Mouse (Mus musculus): ENCODE measurements around the gene Tmem87b. TPM values are rescaled to one million over a fixed set of nuclear protein-coding genes. Genes with fewer than 3 reads are reported as not detected.

Gene Tmem87b
- total RNA-seq, 2 experiments from 2014 or later, result 6.0 to 12.9 TPM

DNA sequence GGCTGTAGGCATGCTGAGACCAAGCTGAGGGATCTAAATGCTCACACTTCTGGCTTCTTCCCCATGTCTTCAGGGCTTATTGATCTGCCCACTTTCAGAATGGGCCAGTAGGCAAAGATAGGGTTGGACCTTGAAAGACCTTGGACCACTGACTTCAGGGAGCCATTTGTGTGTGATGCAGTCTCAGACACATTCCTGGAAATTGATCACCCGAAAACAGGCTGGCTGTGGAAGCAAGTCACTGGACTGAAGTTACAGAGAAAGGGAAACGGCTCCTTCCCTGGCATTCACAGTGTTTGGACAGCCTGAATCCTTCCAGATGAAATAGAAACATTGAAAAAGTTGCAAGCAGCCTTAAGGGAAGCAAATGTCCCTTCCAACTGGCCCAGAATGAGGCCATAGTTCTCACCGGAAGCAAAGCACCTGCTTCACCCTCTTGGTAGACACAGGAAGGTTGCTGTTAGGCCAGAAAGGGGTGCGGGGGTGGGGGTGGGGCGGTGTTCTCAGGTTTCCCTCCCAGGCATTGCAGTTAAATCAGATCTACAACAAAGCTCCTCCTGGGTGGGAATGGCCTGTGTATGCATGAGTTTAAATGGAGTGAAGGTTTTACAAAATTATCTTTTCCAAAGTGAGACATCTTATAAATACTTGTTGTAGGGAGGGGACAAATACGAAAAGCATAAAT, 70.1 kb downstream of the Tmem87b start:
- no peak for ATAC-seq (ENCODE audit: poor library complexity, severe bottlenecking)

DNA sequence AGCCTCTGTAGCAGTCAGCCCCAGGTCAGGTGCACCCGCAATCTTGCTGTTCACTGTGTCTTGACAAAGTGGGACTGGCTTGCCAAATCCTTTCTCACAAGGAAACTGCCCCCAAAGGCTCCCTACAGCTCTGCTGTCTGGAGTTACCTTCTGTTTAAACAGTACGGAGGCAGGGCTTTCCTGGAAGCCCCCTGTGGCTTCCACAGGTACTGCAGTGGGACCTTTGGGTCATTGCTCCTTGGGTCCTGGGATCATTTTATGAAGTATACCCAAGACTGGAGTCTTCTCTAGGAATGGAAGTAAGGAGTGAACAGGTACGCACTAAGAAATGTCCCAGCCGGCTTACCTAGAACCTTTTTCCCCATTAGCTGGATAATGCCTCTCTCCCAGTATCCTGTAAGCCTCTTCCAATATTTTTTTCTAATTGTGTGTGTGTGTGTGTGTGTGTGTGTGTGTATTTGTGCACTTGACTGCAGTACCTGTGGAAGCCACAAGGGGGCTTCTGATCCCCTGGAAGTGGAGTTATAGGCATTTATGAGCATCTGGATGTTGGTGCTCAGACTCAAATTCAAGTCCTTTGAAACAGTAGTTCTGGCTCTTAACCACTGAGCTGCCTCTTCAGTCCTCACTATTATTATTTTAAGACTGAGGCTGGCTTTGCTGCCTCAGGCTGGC, 72.9 kb downstream of the Tmem87b start:
- no peak for ATAC-seq (ENCODE audit: poor library complexity, severe bottlenecking)

DNA sequence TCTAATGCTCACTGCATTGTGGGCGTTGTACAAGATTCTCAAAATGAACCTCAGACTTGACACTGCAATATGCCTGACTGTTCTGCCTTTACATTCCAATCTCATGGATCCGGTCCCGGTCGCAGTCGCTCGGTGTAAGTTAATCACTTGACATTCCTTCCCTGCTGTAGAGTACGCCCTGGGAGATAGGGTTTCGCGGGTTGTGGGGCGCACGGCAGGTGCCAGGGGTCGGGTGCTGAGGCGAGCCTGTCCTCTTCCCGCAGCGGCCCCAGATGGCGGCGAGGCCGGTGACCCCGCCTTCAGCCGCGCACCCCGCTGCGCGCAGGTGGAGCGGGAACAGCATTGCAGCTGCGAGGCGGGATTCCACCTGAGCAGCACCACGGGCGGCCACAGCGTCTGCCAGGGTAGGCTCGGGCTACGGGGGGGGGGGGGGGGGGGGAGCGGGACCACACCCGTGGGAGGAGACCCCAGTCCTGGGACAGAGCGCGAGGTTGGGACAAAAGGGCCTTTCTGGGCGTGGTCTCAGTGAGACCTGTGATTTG, 74.3 kb downstream of the Tmem87b start:
- no peak for ATAC-seq (ENCODE audit: poor library complexity, severe bottlenecking)

DNA sequence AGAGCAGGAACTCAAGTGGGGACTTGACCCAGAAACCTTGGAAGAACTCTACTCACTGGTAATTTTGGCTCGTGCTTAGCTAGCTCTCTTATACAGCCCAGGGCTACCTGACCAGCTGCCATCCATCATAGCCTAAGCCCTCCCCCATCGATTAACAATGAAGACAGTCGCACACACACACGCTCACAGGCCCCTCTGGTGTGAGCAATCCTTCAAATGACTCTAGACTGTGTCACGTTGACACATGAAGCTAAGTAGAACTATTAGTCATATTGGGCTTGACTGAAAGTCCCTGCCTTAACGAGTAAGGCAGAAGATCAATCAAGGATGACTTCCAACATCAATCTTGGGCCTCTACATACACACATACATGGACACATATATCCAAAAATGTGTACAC, 84.9 kb downstream of the Tmem87b start:
- ATAC-seq (ENCODE audit: poor library complexity, severe bottlenecking), result no peak

DNA sequence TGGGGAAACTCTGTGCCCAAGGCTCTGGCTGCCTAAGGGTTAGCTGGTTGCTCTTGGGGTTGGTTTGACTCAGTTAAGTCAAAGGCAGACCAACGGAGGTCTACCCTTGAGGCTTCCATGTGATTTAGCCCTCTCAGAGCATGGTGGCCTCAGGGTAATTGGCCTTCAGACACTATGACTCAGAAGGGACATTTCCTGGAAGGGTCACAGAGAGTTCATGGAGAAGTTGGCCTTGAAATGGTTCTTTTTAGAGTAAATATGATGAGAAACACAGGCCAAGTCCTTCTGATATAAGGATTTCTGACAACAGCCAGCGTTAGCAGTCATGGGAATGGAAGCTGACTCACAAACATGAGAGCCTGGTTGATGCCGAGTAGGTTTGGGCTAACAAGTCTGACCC, 85.7 kb downstream of the Tmem87b start:
- ATAC-seq (ENCODE audit: poor library complexity, severe bottlenecking), result no peak

Other genes starting within 250 kb of the Tmem87b start
- not detected in 2 replicates for gene Spdye4c, start 226.9 kb upstream of the Tmem87b start, total RNA-seq (2015)
- not detected in 2 replicates for gene Spdye4c, start 226.9 kb upstream of the Tmem87b start, total RNA-seq (2017)
- 53.6 and 63.7 TPM in 2 replicates for gene Anapc1, start 130.7 kb upstream of the Tmem87b start, total RNA-seq (2015)
- 56.1 and 72.0 TPM in 2 replicates for gene Anapc1, start 130.7 kb upstream of the Tmem87b start, total RNA-seq (2017)
- gene Mertk, start 119.2 kb upstream of the Tmem87b start, total RNA-seq (2015), result 0.68 and 1.3 TPM in 2 replicates
- gene Mertk, start 119.2 kb upstream of the Tmem87b start, total RNA-seq (2017), result 0.33 and 1.0 TPM in 2 replicates
- not detected in 2 replicates for gene Fbln7, start 44.9 kb downstream of the Tmem87b start, total RNA-seq (2015)
- gene Fbln7, start 44.9 kb downstream of the Tmem87b start, total RNA-seq (2017), result not detected in 2 replicates
- gene Zc3h8, start 126.0 kb downstream of the Tmem87b start, total RNA-seq (2015), result 3.9 and 7.9 TPM in 2 replicates
- 4.7 and 6.9 TPM in 2 replicates for gene Zc3h8, start 126.0 kb downstream of the Tmem87b start, total RNA-seq (2017)
- gene Zc3h6, start 149.3 kb downstream of the Tmem87b start, total RNA-seq (2015), result 3.2 and 3.6 TPM in 2 replicates
- gene Zc3h6, start 149.3 kb downstream of the Tmem87b start, total RNA-seq (2017), result 2.6 TPM in 2 replicates
- 3.6 and 4.6 TPM in 2 replicates for gene Gm10762, start 149.6 kb downstream of the Tmem87b start, total RNA-seq (2015)
- 1.1 and 1.7 TPM in 2 replicates for gene Gm10762, start 149.6 kb downstream of the Tmem87b start, total RNA-seq (2017)
- not detected in 2 replicates for gene Vinac1, start 230.1 kb downstream of the Tmem87b start, total RNA-seq (2015)
- gene Vinac1, start 230.1 kb downstream of the Tmem87b start, total RNA-seq (2017), result 0.04 and 0.16 TPM in 2 replicates
- gene Ttl, start 247.8 kb downstream of the Tmem87b start, total RNA-seq (2015), result 2.6 and 3.3 TPM in 2 replicates
- gene Ttl, start 247.8 kb downstream of the Tmem87b start, total RNA-seq (2017), result 3.0 and 3.6 TPM in 2 replicates

Data from megakaryocyte, adult 5-6 weeks (primary cell).